ENCODE assay signal across 8 mouse cellular contexts in genomic region chr7:66388621-66389532, GRCm38 (mm10). TPM values are rescaled to one million over a fixed set of nuclear protein-coding genes. Genes with fewer than 3 reads are reported as not detected.
A peak's percentile ranks its signal among the peaks of the same experiment; 100 is the strongest.
DNase-seq lines count a peak whose midpoint lies in the region; ATAC-seq and TF ChIP-seq lines count a peak whose summit lies in the region.

No protein-coding gene starts in this region.

- peak overlapping the region; percentile 94 for H3K9ac ChIP-seq in heart, embryonic 11.5 days (ENCODE audit: low read depth, low read length)
- peak overlapping the region; percentile 93 for H3K9ac ChIP-seq in kidney, embryonic 14.5 days (ENCODE audit: low read depth, low read length)
- H3K9ac ChIP-seq in limb, embryonic 15.5 days, result peak overlapping the region; percentile 77
- 0 out of 2 replicates have a peak overlapping the region, but pooled peaks have one; percentile 10 for H3K9ac ChIP-seq in midbrain, embryonic 16.5 days (ENCODE audit: low read depth, low read length)

- H3K36me3 ChIP-seq in heart, embryonic 11.5 days (ENCODE audit: control insufficient read depth, insufficient read depth, low read length), result no peaks in the 10 kb centered on the region
- no peaks in the 10 kb centered on the region; the same call in 1 of the 2 replicates for H3K36me3 ChIP-seq in kidney, embryonic 14.5 days (ENCODE audit: control insufficient read depth, insufficient read depth, low read length)
- no peaks in the 10 kb centered on the region for H3K36me3 ChIP-seq in limb, embryonic 15.5 days
- H3K36me3 ChIP-seq in midbrain, embryonic 16.5 days (ENCODE audit: control insufficient read depth, insufficient read depth, low read length), result no peaks in the 10 kb centered on the region
- H3K36me3 ChIP-seq in splenic B cell, adult 2 months (ENCODE audit: control insufficient read depth, insufficient read depth, low read length, poor library complexity, severe bottlenecking), result no peaks in the 10 kb centered on the region

- peak; percentile 82 for ATAC-seq in erythroblast, adult 5-6 weeks (replicated peaks; ENCODE audit: low FRiP score, poor library complexity, severe bottlenecking)
- 0 out of 2 replicates have a peak, but pooled peaks have one; percentile 51 for ATAC-seq in heart, embryonic 11.5 days (replicated peaks; ENCODE audit: insufficient number of reproducible peaks, low FRiP score, low TSS enrichment)
- peak; percentile 75 for ATAC-seq in kidney, embryonic 14.5 days (ENCODE audit: low FRiP score, low TSS enrichment)
- ATAC-seq in limb, embryonic 15.5 days (ENCODE audit: insufficient number of reproducible peaks, low FRiP score, low TSS enrichment, low read depth), result peak; percentile 59; the same call in 1 of the 2 replicates
- peak; percentile 79 for ATAC-seq in midbrain, embryonic 16.5 days

- DNase-seq in CD4-positive, CD25-positive, alpha-beta regulatory T cell, adult 2 months (ENCODE audit: low read depth, low spot score), result peak; percentile 72
- DNase-seq in brain, embryonic 14.5 days (ENCODE audit: low read depth), result peak; percentile 91
- peak; percentile 89 for DNase-seq in splenic B cell, adult 2 months (ENCODE audit: low read depth, low spot score)

- peak overlapping the region; percentile 74 for H3K4me3 ChIP-seq in heart, embryonic 11.5 days (ENCODE audit: low read depth, low read length)
- H3K4me3 ChIP-seq in kidney, embryonic 14.5 days (ENCODE audit: low read length), result peak overlapping the region; percentile 76
- peak overlapping the region; percentile 75 for H3K4me3 ChIP-seq in limb, embryonic 15.5 days
- peak overlapping the region; percentile 52 for H3K4me3 ChIP-seq in midbrain, embryonic 16.5 days (ENCODE audit: low read depth, low read length)

- TF ChIP-seq POLR2A in brain, embryonic 14.5 days (IDR thresholded peaks at IDR 0.05; ENCODE audit: borderline replicate concordance, extremely low read depth, insufficient read depth, insufficient read length, poor library complexity, severe bottlenecking), result no peak

- peak overlapping the region; percentile 92 for H3K4me2 ChIP-seq in heart, embryonic 11.5 days
- H3K4me2 ChIP-seq in kidney, embryonic 14.5 days (replicated peaks; ENCODE audit: low read depth, low read length), result peak overlapping the region; percentile 95
- peak overlapping the region; percentile 91 for H3K4me2 ChIP-seq in limb, embryonic 15.5 days
- H3K4me2 ChIP-seq in midbrain, embryonic 16.5 days (ENCODE audit: low read length), result peak overlapping the region; percentile 98

- no peaks in the 10 kb centered on the region for H3K27me3 ChIP-seq in heart, embryonic 11.5 days (ENCODE audit: control insufficient read depth, insufficient read depth, low read length)
- no peaks in the 10 kb centered on the region for H3K27me3 ChIP-seq in kidney, embryonic 14.5 days (ENCODE audit: control insufficient read depth, insufficient read depth, low read length)
- H3K27me3 ChIP-seq in limb, embryonic 15.5 days, result no peaks in the 10 kb centered on the region
- H3K27me3 ChIP-seq in midbrain, embryonic 16.5 days (ENCODE audit: control insufficient read depth, insufficient read depth, low read depth, low read length), result peaks cover 3% of the 10 kb centered on the region
- H3K27me3 ChIP-seq in splenic B cell, adult 2 months (ENCODE audit: control insufficient read depth, insufficient read depth, low read length, poor library complexity, severe bottlenecking), result no peaks in the 10 kb centered on the region

- peak; percentile 83; the same call in 1 of the 2 replicates for TF ChIP-seq CTCF in brain, embryonic 14.5 days (IDR thresholded peaks at IDR 0.05; ENCODE audit: borderline replicate concordance, extremely low read depth, insufficient read depth, insufficient read length)

- H3K4me1 ChIP-seq in heart, embryonic 11.5 days (ENCODE audit: control insufficient read depth, insufficient read depth, low read length), result no peaks in the 10 kb centered on the region
- H3K4me1 ChIP-seq in kidney, embryonic 14.5 days (ENCODE audit: control insufficient read depth, insufficient read depth, low read length), result 0 out of 2 replicates have a peak, but pooled peaks cover 4% of the 10 kb centered on the region
- H3K4me1 ChIP-seq in limb, embryonic 15.5 days, result peaks cover 17% of the 10 kb centered on the region
- peaks cover 10% of the 10 kb centered on the region for H3K4me1 ChIP-seq in midbrain, embryonic 16.5 days (ENCODE audit: control insufficient read depth, insufficient read depth, low read length)

- H3K27ac ChIP-seq in heart, embryonic 11.5 days (ENCODE audit: low read depth, low read length), result peak overlapping the region; percentile 50
- H3K27ac ChIP-seq in kidney, embryonic 14.5 days (ENCODE audit: low read depth, low read length), result 0 out of 2 replicates have a peak overlapping the region, but pooled peaks have one; percentile 26
- peak overlapping the region; percentile 82; the same call in 1 of the 2 replicates for H3K27ac ChIP-seq in limb, embryonic 15.5 days
- H3K27ac ChIP-seq in midbrain, embryonic 16.5 days (ENCODE audit: low read length), result no peak overlapping the region

- H3K9me3 ChIP-seq in heart, embryonic 11.5 days (replicated peaks; ENCODE audit: control insufficient read depth, low read length), result no peaks in the 10 kb centered on the region
- no peaks in the 10 kb centered on the region for H3K9me3 ChIP-seq in kidney, embryonic 14.5 days (ENCODE audit: control insufficient read depth, low read length)
- H3K9me3 ChIP-seq in limb, embryonic 15.5 days, result no peaks in the 10 kb centered on the region
- no peaks in the 10 kb centered on the region for H3K9me3 ChIP-seq in midbrain, embryonic 16.5 days (replicated peaks; ENCODE audit: control insufficient read depth, low read length, poor library complexity, severe bottlenecking)

- 9% methylated on average over 28 of the region's 28 CpGs for WGBS in heart, embryonic 11.5 days (ENCODE audit: insufficient replicate concordance)
- 10% methylated on average over 28 of the region's 28 CpGs for WGBS in kidney, embryonic 14.5 days
- 13% methylated on average over 28 of the region's 28 CpGs for WGBS in limb, embryonic 15.5 days
- 10% methylated on average over 28 of the region's 28 CpGs for WGBS in midbrain, embryonic 16.5 days

RNA-seq across cellular contexts. Expression of gene Lrrk1, which starts 0.7 kb away (rescaled TPM):
- 2.7 and 5.5 TPM in 2 replicates for polyA plus RNA-seq in brain, embryonic 14.5 days (2012; rRNA removed)
- 1.5 and 3.1 TPM in 2 replicates for total RNA-seq in erythroblast, adult 5-6 weeks (2015; ENCODE audit: low replicate concordance)
- total RNA-seq in erythroblast, adult 5-6 weeks (2017; ENCODE audit: low replicate concordance), result 1.4 and 3.2 TPM in 2 replicates
- 6.3 and 7.8 TPM in 2 replicates for polyA plus RNA-seq in heart, embryonic 11.5 days (2014; fragmentation: Nextera tagmentation; extraction: Ambion mirVana)
- polyA plus RNA-seq in kidney, embryonic 14.5 days (2014; fragmentation: Nextera tagmentation; extraction: Ambion mirVana), result 9.3 and 12.4 TPM in 2 replicates
- 16.2 and 17.5 TPM in 2 replicates for polyA plus RNA-seq in limb, embryonic 15.5 days (2015; fragmentation: Nextera tagmentation; extraction: Ambion mirVana)
- 2.8 and 3.4 TPM in 2 replicates for polyA plus RNA-seq in midbrain, embryonic 16.5 days (2015; fragmentation: Nextera tagmentation; extraction: Ambion mirVana)

RNA-seq across cellular contexts. Expression of gene Gm10974, which starts 23.2 kb away (rescaled TPM):
- not detected in 2 replicates for polyA plus RNA-seq in brain, embryonic 14.5 days (2012; rRNA removed)
- not detected in 2 replicates for total RNA-seq in erythroblast, adult 5-6 weeks (2015; ENCODE audit: low replicate concordance)
- not detected in 2 replicates for total RNA-seq in erythroblast, adult 5-6 weeks (2017; ENCODE audit: low replicate concordance)
- not detected in 2 replicates for polyA plus RNA-seq in heart, embryonic 11.5 days (2014; fragmentation: Nextera tagmentation; extraction: Ambion mirVana)
- not detected in 2 replicates for polyA plus RNA-seq in kidney, embryonic 14.5 days (2014; fragmentation: Nextera tagmentation; extraction: Ambion mirVana)
- polyA plus RNA-seq in limb, embryonic 15.5 days (2015; fragmentation: Nextera tagmentation; extraction: Ambion mirVana), result not detected in 2 replicates
- not detected in 2 replicates for polyA plus RNA-seq in midbrain, embryonic 16.5 days (2015; fragmentation: Nextera tagmentation; extraction: Ambion mirVana)

RNA-seq across cellular contexts. Expression of gene Aldh1a3, which starts 38.4 kb away (rescaled TPM):
- 1.6 and 2.2 TPM in 2 replicates for polyA plus RNA-seq in brain, embryonic 14.5 days (2012; rRNA removed)
- total RNA-seq in erythroblast, adult 5-6 weeks (2015; ENCODE audit: low replicate concordance), result not detected in 2 replicates
- not detected in 2 replicates for total RNA-seq in erythroblast, adult 5-6 weeks (2017; ENCODE audit: low replicate concordance)
- polyA plus RNA-seq in heart, embryonic 11.5 days (2014; fragmentation: Nextera tagmentation; extraction: Ambion mirVana), result 0.56 and 0.76 TPM in 2 replicates
- 30.4 and 41.7 TPM in 2 replicates for polyA plus RNA-seq in kidney, embryonic 14.5 days (2014; fragmentation: Nextera tagmentation; extraction: Ambion mirVana)
- 9.4 TPM in 2 replicates for polyA plus RNA-seq in limb, embryonic 15.5 days (2015; fragmentation: Nextera tagmentation; extraction: Ambion mirVana)
- 0.99 and 1.4 TPM in 2 replicates for polyA plus RNA-seq in midbrain, embryonic 16.5 days (2015; fragmentation: Nextera tagmentation; extraction: Ambion mirVana)

Comparison
In these comparisons a context has a peak if more than half of its experiments do, and no peak if none do; other contexts are left out.
1. H3K9ac ChIP-seq: peak in every context shown above with its lines; median percentile 94 in heart, embryonic 11.5 days; 93 in kidney, embryonic 14.5 days; 77 in limb, embryonic 15.5 days; 10 in midbrain, embryonic 16.5 days.